Mouse (Mus musculus): ENCODE data around the gene Pparg.

Pparg gene

DNA sequence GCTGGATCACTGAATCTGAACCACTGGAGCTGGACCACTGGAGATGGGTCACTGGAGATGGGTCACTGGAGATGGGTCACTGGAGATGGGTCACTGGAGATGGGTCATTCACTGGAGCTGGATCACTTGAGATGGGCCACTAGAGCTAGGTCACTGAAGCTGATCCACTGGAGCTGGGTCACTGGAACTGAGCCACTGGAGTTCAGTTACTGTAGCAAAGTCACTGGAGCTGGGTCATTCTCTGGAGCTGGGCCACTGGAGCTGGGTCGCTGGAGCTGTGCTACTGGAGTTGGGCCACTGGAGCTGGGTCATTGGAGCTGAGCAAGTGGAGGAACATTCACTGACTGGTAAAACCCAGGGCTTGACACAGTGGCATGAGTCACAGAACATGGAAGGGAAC lies 145.7 kb downstream of the Pparg start:
- in situ Hi-C loops (cut with MseI, MboI): no loop called here

DNA sequence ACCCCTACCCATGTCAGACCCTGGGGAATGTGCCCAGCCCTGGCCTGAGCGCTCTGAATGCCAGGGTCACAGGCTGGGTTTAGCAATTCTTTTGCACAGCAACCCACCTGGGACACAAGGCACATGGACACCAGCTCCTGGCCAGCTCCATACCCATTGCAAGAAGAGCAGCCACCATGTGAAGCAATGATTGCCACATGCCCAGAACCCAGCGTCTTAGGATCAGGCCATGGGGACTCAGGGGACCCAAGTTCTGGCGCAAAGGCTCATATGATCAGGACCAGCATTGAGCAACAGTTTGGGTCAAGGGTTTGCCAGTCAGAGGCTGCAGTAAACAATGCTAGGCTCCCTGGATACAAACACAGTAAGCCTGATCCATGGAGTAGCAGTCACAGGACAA lies 150.7 kb downstream of the Pparg start:
- in situ Hi-C loops (cut with MseI, MboI): no loop called here

DNA sequence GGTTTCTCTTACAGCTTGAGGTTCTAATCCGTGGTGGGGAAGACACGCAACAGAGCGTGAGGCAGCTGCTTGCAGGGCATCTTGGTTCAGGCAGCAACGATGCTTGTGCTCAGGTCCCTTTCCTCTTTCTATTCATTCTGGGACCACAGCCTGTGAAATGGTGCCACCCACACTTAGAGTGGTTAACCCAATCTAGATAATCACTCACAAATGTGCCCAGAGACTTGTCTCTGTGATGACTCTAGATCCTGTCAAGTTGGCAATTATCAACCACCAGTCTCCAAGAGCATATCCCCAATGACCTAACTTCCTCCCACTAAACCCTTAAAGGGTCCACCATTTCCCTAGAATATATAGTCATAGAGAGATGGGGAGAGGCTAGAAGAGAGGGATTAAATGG lies 152.5 kb downstream of the Pparg start:
- in situ Hi-C loops (cut with MseI, MboI): no loop called here

DNA sequence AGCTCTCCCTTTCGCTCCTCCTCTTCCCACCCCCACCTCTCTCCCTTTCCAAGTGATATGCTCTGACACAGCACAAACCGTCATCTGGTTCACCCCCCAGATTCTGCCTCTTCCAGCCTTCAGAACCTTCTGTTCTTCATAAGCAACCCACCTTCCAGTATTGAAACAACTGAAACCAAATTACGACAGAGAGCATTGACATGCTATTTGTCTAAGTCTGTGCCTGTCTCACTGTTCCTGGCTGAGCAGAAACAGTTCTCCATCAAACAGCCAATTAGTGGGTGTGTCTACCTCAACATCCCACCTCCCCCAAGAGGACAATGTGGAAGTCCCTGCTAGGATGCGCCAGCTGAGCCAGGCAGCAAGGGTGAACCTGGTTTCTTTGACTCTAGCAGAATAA lies 157.2 kb downstream of the Pparg start:
- in situ Hi-C loops (cut with MseI, MboI): no loop called here

DNA sequence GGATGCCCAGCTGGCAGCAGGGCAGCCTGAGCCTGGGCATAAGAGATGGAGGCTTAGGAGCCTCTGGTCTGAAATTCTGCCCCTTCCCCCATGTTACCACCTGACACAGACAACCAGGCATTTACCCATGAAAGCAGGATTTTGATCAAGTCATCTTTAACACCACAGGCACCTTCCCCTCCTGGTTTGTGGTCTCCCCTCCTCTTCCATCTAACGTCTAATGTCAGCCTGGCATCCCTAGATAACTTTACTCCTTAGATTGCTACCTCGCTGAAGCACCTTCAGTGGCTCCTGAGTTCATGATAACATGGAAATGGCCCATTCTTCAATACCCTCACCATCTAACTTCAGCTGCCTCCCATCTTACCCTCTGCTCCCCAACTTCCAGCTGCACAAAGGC lies 157.6 kb downstream of the Pparg start:
- in situ Hi-C loops (cut with MseI, MboI): no loop called here

DNA sequence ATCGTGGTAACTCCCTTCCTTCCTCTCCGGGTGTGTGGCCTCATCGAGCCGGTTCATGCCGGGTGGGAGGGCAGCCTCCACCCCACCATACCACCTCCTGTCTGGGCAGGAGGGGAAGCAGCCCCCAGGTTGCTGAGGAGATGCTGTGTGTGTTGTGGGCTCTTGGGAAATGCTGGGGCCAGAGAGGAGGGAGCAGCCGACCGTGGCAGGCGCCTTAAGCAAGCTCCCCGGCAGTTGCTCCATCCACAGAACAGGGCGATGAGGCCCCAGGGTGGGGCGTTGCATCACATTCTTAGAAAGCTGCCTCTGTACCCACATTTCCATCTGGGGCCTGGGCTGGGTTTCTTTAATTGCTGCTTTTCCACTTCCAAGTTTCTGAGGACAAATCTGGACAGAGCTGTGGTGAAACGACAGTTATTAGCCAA lies 158.5 kb downstream of the Pparg start:
- in situ Hi-C loops (cut with MseI, MboI): no loop called here

DNA sequence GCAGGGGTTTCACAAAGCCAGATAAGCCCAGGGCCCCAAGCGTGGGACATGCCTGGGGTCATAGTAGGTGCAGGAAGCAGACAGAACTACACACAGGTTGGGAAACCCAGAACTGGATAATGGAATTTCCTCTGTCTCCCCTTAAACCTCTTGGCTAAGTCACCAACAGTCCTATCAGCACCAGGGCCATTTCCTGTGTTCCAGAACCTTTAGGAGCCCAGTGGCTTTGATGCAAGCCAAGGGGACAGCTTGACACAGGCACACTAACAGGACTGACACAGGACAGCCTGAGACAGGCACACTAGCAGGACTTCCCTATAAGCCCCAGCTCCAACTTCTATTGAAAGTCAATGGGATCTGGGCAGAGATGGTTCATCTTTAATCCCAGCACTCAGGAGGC lies 161.2 kb downstream of the Pparg start:
- in situ Hi-C loops (cut with MseI, MboI): no loop called here

DNA sequence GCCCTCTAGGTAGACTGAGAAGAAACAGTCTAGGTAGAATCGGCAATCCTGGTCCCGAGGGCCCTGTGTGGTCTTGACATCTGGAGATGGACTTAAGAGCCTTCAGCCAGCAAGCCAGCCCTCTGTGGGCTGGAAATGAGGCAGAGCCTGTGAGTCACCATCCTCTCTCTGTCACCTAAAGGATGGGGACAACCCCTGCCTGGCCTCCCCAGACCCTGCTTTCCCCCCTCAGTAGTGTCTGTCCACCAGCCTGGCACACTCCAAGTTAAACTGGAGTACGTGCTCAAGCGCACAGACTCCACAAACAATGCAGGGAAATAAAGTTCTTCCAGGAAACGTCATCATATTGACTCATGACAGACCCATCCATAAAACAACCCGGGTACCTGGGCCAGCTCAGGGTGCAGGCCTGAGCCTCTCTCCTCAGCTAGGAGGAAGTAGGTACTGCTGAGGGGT lies 162.0 kb downstream of the Pparg start:
- in situ Hi-C loops (cut with MseI, MboI): no loop called here

DNA sequence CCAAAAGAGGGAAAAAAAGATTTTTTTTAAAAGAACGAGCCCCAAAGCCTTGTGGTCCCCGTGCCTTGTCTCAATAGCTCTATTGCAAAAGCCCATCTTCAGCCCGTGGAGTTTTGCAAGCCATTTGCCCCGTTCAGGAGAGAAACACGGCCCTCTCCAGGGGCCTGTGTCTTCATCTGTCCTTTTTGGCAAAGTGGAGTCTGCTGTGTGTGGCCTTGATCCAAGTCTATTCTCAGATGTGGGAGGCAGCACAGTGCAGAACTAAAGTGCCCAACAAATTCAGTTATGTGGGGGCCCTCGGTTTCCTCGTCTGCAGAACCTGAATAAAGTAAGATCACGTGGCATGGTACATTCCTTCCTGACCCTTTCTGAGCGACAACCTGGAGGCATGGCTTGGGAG lies 162.4 kb downstream of the Pparg start:
- in situ Hi-C loops (cut with MseI, MboI): no loop called here

DNA sequence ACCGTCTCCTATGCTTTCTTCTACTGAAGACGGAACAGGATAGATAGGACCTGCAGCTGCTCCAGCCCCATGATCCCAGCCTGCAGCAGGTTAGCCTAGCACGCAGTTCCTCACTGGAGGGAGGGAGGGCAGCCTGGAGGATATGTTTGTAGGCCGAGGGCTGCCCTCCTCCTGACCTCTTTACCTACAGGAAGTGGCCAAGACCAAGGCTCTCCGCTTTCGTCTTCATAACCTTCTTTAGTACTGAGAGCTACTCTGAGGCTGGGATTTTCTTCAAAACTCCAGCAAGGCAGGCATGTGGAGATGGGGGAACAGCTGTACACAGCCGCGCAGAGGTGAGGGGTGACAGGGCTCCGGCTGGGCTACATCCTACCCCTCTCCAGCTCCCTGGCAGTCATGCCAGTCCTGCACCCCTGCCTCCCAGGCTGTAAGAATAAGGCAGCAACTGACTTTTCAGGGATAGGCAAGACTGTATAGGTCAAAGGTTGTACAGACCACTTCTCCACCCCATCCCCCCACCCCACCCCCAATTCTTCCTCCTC lies 163.8 kb downstream of the Pparg start:
- in situ Hi-C loops (cut with MseI, MboI): no loop called here

DNA sequence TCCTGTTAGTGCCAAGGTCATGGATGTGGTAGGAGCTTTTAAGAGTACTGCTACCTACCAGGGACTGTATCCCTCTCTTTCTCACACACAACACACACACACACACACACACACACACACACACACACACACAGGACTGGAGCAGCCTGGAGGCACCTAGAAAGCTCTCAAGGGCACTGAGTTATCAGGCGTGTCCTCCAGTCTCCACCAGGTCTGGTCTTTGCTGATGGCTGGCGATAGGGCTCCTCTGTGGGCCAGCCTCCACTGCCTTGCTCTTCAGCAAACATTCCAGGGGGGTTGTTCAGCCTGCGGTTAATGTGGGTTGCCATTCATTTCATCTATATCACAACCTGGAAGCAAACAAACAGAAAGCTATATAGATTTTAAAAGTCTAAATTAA lies 166.7 kb downstream of the Pparg start:
- in situ Hi-C loops (cut with MseI, MboI): no loop called here

DNA sequence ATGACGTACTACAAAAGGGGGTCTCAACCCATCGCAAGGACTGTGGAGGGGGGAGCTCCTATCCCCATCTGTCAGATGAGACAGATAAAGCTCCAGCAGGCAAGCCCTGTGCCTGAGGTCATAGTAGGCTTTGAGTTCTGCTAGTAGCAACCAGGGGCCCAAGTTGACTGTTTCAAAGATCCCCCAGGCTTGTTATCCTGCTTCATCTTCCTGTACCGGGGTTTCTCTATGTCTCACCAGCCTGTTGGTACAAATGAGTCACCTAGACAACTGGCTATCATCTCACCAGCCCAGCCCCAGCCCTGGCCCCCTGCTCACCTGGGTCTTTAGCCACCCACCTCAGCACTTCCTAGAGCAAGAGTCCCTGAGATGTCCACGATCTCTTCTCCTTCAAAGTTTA lies 167.6 kb downstream of the Pparg start:
- in situ Hi-C loops (cut with MseI, MboI): no loop called here

DNA sequence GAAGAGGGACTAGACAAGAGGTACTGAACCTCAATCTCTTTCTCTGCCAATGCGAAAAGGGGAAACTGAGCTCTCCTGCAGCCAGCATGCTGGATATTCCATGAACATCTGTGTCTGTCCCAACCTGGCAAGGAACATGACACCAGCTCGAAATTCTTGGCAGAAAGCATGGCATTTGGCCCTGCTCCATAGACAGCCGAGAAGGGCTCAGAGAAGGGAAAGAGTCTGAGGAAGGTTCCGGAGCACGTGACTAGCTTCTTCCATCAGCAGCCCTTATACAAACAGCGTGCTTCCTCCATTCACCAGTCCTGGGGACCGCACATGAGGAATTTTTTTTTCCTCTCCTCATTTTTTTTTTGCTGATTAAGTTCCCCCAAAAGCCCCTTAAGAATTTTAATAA lies 173.9 kb downstream of the Pparg start:
- in situ Hi-C loops (cut with MseI, MboI): loop anchor here (10.0 kb wide), 2 partner anchors 290 to 310 kb away; partner anchors contain the start of gene Gm17482 (in 1 of the 2)

DNA sequence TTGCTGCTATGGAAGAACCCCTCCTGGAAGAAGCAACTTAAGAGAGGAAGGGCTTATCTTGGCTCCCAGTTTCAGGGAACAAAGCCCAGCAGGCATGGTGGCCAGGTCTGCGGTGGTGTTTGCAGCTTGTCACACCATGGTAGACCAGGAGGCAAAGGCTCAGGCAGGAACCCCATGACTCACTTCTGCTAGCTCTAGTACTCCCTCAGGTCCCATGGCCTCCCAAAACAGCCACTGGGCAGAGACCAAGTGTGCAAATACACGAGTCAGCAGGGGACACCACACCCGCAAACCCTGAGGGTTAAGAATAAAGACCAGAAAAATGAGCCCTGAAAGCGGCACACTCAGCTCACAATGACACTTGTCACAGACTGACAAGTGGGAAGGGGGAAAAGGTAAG lies 175.4 kb downstream of the Pparg start:
- in situ Hi-C loops (cut with MseI, MboI): loop anchor here (10.0 kb wide), 2 partner anchors 291 to 311 kb away; partner anchors contain the start of gene Gm17482 (in 1 of the 2)

DNA sequence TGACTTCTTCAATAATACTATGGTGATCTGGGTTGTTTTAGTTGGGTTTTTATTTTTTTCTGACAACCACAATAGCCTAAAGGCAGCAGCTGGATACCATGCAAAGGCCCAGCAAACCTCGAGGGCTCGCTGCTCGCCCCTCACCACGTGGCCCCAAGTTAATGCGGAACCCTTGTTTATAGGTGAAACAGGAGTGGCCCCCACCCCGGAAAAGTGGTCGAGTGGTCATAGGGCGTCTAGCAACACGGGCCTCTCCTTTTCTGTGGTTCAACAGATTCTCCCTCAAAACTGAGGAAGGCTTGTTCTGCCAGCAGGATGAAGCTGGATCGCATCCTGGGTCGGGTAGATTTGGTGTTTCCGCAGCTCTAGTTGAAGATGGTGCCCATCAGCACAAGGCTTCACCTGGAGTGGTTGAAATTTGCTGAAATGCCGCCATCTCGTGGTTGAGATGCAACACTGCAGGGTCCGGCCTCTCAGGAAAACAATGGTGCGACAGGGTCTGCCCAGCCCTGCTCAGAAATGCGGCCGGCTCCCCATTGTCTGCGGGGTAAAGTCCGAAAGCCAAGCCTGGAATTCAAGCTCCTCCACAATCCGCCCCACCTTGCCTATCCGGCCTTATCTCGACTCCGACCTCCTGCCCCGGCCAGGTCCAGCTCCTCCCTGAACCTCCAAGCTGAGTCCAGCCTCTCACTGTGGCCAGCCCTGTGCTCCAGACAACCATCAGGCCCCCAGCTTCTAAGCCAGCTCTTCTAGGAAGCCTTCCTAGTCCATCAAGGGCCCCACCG lies 178.1 kb downstream of the Pparg start:
- in situ Hi-C loops (cut with MseI, MboI): loop anchor here (10.0 kb wide), 2 partner anchors 294 to 314 kb away; partner anchors contain the start of gene Gm17482 (in 1 of the 2)
